Mouse (Mus musculus): ENCODE data around the gene Gcsam.

The Gcsam gene

DNA sequence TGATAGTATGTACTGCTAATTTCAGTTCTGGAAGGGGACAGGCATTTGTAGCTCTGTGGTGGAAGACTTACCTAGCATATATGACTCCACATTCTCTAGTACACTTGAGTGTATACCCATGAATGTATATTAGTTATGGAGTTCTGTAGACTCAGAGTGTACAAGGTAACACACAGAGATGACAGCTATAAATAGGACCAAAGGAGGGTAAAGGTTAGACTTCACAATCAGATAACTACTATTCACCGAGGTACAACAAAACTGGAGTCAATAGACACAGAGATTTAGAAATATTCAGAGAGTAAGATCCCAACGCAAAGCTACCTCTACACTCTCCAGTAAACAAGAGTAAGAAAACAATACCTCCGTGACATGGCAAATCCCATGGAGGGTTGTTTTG is 33.8 kb downstream of the Gcsam start:
- intact Hi-C loops (cut with DNase I) = no loop called here

DNA sequence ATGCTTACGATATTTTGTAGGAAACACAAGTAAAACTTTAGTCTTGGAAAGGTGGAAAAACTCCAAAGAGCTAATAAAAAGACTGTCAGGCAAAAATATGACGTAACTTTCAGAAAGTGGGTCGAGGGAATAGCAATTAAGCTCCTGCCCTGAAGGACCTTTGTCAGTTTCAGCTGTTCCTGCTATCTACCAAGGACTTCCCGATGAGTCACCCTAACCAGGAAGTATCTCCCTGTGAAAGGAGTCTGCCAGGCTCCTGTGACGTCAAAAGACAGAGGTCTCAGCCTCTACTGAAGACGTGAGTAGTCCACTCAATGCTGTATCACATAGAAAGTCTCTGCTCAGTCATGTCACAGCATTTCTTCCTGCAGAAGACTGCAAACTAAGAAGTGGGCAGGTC is 34.2 kb downstream of the Gcsam start:
- intact Hi-C loops (cut with DNase I) = no loop called here

DNA sequence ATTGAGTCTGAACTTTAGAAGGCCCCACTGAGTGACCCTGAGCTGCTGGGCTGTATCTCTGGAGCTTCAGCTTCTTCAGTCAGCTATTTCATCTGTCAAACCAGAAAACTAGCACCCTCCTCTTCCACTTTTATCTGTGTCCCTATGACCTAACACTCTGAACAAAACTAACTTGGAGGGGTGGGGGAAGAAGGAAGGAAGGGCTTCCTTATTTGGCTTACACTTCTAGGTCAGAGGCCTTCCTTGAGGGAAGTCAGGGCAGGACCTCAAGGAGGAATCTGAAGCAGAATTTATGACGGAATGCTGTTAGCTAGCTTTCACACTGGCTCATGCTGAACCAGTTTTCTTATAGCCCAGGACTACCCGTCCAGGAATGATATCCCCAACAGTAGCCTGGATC is 41.3 kb downstream of the Gcsam start:
- intact Hi-C loops (cut with DNase I) = no loop called here

DNA sequence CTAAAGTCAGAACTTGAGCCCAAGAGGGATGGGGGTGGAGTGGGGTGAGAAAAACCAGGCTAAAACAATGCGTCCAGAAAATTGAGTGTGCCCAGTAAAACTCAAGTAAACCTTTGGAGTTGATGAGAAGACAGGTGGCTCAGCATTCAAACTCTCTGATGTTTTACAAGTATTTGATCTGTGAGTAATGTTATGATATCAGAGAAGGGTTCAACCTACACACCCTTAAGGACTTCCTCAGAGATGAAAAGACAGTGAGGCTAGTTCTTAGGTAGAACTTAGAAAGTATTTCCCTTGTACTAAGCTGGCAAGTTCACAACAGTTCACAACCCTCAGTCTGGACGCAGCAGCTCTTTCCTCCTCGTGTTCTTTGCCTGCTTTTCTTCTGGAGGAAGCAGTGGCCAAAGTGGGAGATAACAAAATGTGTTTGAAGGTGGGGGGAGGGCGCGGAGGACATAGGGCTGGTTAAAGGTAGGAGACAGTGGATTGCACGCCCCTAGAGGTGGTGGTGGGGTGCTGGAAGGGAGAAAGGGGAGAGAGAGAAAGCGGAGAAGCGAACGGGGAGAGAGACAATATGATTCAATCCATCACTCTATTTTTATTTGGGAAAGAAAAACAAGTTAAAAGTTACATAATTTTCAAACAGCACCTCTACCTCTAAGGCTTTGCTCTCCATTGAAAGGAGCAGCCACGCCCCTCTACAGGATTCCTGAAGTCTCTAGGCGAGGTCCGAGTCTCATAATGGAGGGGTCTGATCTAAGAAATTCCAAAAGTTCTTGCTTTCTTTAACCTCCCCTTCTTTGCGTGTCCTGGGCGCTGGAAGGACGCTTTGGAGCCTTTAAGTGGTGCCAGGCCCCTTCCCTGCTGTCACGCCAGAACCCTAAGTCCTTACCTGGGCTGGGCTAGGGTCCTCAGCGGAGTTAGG is 43.1 kb downstream of the Gcsam start:
- intact Hi-C loops (cut with DNase I) = no loop called here

DNA sequence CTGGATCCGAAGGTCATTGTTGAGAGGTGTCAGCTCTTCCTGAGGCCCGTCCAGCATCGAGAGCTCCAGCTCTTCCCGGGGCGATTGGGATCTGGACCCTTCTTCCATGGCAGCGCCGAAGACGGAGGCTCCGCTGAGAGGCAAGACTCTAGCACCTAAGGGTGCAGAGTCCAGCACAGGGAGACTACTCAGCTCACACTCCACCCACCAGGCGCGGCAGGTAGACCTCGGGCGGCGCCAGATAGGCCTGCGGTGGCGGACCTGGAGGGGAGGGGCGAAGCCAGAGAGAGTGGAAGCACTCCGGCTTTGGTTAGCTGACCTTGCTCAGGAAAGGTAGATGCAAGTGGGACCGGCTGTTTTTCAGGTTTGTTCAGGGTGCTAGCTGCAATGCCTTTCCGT is 43.8 kb downstream of the Gcsam start, which contains the start of gene BC016579:
BC016579 (minus strand) TSS at position 135 of the 399 bp plus-strand sequence.
- intact Hi-C loops (cut with DNase I) = no loop called here

DNA sequence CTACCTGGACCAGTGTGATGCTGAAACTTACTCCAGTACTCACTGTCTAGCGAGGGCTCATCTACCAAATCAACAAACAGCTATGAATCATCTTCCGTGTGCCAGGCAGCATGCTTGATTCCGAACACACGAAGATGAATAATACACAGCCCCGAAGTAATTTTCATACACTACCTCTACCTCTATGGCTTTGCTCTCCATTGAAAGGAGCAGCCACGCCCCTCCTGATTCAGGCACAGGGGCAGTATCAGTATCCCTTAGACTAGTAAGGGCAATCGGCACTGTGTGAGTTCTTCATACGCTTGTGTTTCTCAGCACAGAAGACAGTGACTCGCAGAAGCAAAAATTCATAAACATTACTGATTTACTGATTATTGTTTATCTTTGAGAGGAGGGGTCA is 44.3 kb downstream of the Gcsam start:
- intact Hi-C loops (cut with DNase I) = no loop called here

DNA sequence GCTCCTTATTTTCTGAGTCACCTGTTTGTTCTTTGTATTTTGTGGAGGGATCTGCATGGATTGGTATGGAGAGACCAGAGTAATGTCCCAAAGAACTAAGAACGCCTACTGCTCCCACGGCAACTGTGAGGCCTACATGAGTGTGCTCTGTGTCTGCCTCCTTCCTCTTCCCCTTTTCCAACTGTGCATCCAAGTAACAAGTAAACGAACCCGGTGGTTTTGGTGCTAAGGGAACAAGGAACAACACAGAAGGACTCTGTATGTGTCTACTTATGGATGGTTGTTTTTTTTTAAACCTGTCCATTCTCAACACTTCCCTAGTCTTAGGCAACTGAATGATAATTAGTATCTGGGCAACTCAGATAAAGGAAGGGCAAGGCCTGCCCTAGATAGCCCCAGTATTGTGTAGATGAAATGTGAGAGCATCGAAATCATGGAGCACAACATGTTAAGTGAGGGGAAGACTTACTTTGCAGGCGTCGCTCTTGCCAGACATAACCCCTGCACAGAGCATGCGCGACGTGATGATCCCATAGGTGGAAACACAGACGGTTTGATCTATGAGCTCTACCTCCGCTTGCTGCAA is 47.5 kb downstream of the Gcsam start:
- intact Hi-C loops (cut with DNase I) = no loop called here

DNA sequence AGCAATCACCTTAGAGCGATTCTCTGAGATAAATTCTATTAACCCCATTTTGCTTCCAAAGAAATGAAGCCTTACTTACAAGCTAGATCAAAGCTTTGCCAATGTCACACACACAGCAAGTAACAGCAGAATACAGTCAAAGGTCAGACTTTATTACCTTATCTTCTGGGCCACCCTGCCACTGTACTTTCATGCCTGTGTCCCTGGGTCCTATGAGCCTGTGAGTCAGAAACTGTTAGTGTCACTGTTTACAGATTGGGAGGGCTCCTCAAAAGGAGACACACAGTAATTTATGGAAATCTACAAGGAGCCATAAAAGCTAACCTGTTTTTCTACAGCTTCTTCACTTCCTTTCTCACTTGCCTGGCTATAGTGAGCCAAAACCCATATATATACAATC is 48.1 kb downstream of the Gcsam start:
- intact Hi-C loops (cut with DNase I) = no loop called here

DNA sequence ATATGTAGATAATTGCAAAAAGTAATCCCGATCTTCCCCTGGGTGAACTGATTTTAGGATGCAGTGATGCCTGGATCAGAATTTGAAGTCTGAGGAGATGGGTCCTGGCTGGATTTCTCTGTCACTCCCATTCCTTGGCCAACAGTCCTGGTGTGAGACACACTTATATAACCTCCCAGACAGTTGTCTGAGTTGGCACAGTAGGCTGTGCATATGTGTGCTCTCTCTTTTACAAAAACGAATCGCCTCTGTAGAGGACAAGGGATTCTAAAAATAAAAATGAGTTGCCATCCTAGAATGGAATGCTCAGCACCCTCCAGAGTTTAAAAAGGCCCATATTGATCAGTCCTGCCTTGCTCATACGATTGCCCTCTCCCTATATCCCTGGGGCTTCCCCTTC is 49.4 kb downstream of the Gcsam start:
- intact Hi-C loops (cut with DNase I) = no loop called here

DNA sequence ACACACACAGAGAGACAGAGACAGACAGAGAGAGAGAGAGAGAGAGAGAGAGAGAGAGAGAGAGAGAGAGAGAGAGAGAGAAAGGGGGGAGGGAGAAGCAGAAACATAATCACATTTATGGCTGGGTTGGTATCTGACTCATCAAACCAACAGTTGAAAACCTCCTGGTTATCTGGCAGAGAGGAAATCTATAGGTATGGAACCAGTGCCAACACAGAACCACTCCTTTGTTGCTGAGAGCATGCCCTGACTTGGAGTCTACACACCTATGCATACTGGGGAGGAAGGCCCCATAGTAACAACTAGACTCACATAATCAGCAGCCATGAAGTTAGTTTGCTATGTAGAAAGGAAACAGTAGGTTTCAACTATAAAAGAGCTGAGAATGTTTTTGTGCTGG is 52.2 kb downstream of the Gcsam start:
- intact Hi-C loops (cut with DNase I) = no loop called here

DNA sequence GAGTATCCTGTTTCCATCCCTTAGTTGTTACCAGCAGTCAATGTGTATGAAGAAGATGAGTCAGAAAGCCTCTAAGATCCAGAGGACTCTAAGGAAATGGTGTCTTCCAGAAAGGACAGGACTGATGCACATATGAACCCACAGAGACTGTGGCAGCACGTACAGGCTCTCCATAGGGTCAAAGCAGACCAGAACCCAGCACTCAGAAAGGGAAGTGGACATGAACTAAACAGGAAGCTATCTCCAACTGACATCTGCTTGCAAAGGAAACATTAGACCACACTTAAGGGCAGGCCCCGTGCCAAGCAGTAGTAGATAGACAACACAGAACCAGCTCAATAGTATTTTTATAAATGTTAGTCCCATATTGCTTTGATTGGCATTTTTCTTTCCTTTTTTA is 56.0 kb downstream of the Gcsam start:
- intact Hi-C loops (cut with DNase I) = no loop called here

DNA sequence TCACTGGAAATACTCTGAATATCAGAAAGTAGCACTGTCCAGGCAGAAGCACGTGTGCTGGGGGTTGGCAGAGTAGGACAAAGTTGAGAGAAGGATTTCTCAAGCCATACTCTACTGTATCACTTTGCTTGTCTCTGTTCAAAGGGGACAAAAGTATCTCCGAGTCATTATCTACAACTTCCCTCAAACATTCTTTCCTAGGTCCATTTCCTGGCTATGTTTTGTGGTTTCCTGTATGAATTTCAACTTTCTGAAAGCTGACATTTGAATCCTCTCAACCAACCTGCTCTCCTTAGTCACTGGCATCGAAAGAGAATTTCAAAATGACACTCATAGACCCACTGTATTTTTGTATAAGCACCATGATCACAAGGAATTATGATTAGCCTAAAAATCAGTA is 58.0 kb downstream of the Gcsam start:
- intact Hi-C loops (cut with DNase I) = no loop called here

DNA sequence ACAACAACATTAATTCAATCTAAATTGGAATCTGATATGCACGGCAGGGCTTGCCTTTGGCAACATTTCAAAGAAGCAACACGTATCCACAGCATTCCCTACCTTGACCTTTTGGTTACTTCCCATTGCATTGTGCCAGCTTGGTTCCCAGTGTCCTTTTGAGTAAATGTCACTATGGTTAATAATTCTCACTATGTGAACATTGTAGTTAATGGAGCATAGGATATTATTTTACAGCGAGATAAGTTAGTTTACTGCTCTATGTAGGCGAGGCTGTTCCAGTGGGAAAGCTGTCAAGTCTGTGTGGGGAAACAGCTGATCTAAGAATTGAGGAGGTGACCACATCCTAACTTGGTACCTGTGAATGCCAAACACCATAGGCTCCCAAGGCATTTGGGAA is 59.8 kb downstream of the Gcsam start:
- intact Hi-C loops (cut with DNase I) = loop anchor here (10.0 kb wide), 1 partner anchor 55 kb away; the partner anchor contains the start of gene Gcsam
